Mouse (Mus musculus) fat pad, adult 2 months (tissue): ENCODE measurements around the gene Lrig1.
A peak's percentile ranks its signal among the peaks of the same experiment; 100 is the strongest.

Experiments
- DNase-seq: peaks from one replicate; pipeline ENCODE4 v3.0.0-alpha.2; 2011; ENCODE audit warnings: low read depth, low spot score; ENCODE audit errors: extremely low read depth

Gene Lrig1

DNA sequence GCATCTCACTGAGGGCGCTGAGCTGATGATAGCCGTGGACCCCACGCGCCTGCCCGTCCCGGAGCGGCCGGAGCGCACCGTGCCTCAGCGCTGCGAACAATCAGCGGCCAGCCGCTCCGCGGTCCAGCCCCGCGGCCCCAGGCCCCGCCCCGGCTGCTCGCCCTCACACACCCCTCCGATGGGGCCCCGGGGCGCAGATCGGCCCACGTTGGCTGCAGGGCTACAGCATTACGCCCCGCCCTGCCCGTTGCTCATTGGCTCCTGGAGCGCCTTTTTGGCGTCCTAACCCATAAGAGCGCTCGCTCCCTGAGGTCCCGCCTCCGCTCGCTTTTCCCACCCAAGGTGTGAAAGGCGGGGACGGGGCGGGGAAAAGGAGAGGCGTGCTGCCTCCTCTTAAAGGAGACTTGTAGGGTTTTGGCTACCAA lies at the start of gene Lrig1:
TSS of gene Lrig1 (minus strand) at position 92 of the 425 bp plus-strand sequence.
- peak; percentile 82 for DNase-seq

DNA sequence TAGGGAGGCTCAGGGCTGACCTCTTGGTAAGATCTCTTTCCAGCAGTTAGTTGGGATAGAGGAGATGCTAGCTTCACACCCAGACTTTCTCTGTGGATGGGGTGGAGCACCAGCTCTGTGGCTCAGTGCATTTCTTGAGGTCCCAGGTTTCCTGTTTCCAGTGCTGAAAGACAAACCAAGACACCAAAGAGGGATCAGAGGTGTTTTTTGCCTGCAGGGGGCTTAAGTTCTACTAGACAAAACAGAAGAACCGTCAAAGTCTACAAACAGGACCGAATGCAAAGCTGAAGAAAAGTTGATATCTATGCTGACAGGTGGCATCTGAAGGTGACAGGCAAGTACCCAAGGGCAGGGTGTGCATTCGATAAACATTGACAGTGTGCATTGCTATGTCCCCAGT lies 49.7 kb upstream of the Lrig1 start:
- DNase-seq, result no peak

DNA sequence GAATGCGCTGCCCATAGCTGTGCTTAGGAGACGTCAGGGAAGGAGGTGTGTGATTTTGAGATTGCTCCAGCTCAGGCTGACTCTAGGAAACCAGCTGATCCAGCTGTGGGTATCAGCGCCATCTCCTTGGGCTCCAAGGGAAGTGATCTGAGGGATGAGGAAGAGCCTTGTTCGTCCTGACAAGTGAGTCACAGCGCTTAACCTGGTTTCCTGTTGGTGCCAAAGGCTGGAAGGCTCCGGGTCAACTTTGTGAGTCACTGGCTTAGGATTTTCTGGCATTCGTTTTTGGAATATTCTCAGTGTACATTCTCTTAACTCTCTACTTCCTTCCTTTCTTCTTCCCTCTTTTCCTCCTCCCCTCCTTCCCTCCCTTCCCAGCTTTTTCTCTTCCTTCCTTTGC lies 48.4 kb upstream of the Lrig1 start:
- peak; percentile 55 for DNase-seq

DNA sequence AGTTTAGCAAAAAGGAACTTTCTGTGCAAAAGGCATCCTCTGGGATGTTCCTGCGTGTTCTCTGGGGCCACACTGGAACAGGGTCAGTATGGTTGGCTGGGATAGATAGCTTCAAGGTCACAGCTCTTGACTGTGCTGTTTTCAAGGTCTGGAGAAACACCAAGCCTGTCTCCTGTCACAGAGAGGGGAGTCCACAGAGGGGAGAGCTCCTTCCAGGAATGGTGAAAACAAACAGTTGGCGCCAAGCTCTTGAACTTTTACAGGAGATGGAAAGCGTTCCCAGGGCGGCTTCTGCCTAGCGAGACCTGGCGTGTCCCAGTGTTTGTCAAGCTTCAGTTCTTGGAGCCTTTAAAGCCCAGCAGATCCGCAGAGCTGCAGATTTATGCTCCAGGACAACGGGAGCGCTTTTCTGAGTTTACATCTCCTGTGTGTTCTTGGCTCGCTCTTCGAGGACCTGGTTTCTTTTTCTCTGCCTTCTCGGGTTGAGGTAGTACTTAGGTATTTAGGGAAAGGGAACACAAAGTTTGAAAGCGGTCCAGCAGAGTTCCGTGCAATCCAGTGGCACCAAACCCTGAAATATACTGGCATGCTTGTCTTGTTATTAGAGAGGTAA lies 40.3 kb upstream of the Lrig1 start:
- DNase-seq, result no peak

DNA sequence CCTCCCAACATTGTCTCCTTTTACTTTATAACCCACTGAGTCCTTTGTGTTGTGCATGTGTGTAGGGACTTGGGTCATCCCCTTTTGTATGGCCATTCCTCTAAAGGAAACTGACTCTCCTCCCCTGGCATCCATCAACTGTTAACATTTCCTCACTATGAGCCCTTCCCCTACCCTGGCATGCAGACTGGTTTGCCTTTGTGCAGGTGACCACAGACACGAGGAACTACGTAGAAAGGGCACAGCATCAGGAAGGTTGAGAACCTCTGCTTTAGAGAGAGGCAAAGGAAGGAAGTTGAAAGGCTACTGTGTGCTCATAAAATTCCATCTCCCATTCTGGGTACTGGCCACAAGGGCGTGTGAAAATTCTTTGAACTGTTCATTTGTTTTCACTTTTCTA lies 38.7 kb upstream of the Lrig1 start:
- DNase-seq, result no peak

DNA sequence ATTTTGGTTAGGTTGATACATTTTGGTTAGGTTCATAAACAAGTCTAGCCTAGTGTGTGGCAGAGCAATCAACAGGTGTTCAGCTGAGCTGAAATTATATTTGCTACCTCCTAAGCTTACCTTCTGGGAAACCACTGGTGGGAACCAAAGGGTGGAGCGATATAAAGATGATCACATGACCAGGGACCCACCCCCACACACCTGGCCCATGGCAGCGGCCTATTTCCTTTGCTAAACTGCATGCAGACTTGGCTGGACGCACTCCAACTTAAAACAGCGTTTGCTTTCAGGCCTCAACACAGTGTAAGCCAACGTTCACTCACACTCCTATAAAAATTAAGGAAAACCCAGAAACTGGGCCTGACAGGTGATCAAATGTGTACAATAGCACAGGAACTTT lies 33.9 kb upstream of the Lrig1 start:
- DNase-seq, result no peak

DNA sequence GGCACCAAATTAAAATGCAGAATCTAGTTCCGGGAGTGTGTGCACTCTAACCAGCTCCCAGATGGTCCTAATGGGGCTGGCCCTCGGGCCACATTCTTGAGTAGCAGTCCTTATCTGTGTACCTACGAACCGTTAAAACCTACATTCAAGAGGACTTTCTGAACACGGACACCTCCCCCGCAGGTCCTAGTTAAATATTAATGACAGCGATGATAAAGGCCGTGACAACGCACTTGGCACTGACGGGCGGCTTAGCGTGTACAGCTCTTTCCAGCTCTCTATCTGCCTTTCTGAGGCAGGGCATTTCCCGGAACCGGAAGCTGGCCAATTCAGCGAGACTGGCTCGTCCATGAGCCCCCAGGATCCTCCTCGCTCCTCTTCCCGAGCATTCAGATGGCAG lies 29.9 kb upstream of the Lrig1 start:
- DNase-seq, result no peak

DNA sequence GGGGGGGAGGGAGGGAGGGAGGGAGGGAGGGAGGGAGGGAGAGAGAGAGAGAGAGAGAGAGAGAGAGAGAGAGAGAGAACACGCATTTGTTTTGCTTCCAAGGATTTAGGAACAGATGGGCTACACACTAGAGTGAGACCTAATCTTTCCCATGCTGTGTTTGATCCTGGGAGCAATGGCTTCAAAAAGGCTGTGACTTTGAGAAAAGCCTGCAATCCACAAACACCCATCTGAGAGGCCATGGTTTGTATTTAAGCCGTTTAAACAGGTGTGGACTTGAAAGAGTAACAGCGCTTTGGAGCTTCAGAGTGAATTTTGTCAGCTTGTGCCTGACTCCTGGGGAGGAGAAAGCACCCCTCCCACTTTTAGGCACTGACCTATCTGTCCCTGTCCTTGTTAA lies 29.2 kb upstream of the Lrig1 start:
- DNase-seq, result no peak

DNA sequence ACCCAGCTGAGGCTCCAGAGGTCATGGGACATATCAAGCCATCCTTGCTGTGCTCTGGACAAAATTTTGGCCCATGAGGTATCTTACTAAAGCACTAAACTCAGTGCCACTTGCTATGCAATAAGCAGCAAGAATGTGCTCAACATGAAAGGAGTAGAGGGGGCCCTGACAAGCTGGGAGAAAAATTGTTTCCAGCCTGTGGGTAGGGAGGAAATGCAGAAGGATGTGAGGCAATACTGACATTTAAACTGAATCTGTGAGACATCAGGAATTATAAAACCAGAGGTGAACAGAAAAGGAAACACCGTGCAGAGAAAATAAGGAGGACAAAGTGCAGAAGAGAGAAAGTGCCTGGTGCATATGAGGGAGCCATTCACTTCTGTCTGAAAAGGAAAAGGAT lies 24.7 kb upstream of the Lrig1 start:
- DNase-seq, result no peak

DNA sequence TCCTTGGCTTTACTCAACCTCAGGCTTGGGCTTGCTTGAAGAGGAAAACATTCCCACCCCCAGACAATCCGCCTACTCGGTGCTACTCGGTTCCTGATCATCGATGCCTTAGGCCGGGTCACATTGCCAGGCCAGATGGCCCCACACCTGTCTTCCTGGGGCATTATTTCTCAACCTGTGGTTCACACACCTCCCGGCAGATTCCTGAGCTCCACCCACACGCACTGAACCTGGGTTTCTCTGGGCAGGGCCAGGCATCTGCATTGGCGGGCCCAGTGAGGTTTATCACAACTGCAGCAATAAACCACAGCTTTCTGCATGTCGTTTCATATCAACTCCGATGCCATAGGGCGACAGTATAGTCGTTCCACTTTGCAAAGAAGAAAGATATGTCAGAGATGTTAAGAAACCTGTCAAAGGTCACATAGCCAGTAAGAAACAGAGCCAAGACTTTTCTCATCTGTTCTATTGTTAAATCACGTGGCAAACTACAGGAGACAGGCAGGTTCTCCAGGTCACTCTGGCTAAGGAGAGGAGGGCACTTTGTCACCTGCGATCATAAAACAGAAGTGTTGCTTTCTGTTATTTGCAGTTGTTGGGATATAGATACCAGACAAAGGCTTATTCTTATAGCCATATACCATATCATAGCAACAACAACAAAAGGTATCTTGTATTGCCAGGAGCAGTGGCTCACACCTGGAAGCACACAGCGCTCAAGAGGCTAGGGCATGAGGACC lies 18.8 kb upstream of the Lrig1 start:
- DNase-seq, result peak; percentile 84

DNA sequence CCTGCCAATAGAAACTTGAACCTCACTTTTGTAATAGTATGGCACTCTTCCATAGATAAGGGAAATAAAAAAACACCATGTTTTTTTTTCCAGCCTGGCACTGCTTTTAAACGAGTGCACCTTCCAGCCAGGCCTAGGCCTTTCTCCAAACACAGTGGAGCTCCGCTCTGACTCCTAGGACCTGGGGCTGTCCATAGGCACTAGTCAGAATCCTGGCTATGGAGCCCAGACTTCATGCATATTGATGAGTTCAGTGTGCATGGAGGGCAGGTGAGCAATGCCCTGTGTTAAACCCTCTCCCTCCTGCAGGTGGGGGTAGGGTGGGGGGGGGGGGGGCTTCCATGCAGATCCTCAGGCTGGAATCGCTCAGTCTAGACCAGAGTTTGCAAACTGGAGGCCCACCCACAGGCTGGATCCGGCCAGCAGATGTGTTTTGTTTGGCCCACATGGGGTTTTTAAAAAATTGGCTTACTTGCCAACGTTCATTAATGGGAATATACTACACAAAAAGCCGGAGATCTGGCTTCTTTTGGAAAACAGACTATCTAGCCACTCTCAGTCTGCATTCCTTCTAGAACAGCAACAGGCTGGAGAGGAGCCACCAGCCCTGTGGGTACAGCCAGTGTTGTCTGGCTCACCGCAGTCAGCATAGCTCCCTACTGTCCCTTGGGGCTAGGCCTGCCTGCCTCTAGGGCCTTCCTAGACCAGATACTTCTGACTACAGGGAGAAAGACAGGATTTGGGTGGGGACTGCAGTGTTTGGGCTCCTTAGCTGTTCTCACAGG lies 17.9 kb upstream of the Lrig1 start:
- peak; percentile 80 for DNase-seq

DNA sequence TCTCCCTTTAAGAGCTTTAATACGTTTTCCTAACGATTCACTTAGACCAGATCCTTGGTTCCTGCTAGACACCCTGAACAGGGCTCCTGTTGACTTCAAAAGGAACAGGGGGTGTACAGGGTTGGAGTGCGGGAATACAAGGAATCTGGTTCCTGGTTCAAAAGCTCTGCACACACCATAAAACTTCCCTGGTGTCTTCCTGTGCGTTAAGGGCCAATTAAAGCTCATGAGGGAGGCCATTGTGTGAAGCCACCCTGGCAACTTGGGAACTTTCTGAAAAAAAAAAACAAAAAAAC lies 15.6 kb upstream of the Lrig1 start:
- DNase-seq, result no peak

DNA sequence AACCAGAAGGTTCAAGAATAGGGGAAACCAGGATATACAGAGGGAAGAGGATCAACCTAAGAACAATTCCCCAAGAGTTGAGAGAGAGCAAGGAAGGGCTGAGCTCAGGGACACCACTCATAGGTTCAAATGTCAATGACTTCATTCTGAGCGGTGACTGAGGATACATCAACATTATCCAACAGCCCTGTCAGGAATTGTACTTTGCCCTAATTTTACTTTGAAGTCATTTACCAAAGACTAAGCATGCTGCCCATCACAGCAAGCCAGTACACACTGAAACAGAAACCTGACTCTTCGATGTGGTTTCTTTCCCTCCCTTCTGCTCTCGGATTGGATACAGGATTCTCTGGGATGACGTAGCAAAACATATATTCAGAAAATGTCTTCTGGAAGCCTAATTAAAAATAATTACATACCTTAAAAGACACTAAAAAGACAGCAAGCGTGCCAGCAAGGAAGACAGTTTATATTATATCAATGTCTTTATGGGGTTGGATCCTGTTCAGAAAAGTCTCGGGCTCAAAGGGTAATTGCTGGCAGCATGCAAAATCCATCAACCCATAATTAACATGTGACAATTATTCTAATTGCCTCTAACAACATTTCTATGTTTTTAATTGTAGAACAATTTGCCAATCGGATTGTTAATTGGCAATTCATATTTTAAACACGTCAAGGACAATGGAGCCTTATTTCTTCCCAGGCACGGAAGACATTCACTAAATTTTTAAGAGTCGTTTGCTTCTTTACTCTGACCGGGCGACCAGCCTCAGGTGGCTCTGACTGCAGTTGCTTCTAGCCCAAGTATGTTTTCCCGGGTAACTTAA lies 15.1 kb upstream of the Lrig1 start:
- DNase-seq, result no peak

DNA sequence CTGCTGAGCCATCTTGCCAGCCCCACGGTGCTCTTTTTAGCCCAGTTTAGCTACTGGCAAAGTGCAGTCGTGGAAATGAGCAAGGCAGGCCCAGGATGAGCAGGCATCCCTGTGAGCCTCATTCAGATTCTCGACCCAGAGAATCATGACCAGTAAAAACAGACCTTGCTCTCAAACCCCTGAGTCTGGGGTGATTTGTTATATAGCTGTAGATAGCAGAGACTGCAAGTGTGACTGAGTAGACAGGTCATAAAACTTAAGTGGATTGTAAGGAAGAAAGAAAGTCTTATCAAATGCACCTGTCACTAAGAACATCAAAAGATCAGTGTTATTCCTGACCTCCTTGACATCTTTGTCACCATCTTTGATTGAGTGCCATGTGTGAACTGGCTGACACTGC lies 9.9 kb upstream of the Lrig1 start:
- no peak for DNase-seq

DNA sequence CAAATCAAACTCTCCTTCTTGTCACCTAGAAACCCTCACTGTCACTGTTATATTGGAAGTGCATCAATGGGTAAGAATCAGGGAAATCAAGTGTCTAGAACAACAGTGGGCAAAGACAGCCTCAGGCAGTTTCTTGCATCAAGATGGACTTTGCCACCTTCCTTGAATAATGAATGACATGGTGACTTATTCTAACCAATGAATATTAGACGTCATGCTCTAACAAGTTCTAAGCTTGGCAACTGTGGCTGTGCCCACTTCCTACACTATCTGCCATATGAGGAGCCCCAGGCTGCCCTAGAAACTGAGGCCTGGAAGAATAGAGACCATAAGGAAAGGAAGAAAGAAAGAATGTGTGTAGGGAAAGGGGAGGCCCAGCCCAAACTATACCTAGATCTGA lies 9.2 kb upstream of the Lrig1 start:
- no peak for DNase-seq

DNA sequence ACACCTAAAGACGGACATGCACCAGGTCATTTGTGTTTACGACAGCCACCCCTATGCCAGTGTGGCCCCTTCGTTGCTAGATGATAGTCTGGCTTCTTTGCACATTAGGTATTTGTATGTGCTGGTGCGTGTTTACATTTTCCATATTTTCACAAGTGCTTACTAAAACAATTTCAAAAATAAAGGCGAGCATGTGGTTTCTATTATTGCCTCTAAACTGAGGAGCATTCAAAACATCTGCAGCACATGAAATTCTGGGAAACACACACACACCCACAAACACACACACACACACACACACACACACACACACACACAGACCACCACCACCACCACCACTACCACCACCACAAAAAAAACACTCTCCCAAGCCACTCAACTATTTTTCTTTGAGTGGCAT lies 7.3 kb upstream of the Lrig1 start:
- no peak for DNase-seq

DNA sequence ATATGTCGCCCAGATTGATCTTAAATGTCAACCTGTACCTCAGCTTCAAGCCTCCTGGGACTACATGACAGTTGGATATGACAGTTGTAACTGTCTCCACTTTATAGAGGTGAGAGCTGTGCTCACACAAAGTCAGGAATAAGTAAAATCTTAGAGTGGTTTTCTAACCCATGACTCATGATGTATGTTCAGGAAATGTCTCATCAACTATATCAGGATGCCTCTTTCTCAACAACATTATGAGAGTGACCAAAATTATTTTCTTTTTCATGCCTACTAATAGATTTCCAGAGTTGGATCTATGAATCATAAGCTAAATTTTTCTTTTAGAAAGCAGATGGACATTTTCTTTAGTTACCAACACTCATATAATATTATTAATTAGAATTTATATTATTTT lies 6.0 kb upstream of the Lrig1 start:
- DNase-seq, result no peak

DNA sequence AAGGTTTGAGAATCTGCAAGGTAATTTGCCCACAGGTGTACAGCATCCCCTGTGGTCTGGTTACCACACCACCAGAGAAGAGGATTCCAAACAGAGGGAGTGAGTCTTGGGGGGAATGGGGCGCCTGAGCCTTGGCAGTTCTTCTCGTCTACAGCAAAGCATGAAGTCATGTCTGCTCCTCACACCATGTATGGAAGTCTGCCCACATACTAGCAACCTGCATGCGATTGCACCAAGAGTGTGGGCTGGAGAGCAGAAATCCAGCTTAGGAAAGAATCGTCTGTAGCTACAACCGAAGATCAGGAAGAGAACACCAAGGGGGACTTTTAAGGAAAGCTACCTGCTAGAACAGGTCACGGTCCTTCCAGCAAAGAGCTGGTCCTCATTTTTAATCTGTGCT lies 3.0 kb upstream of the Lrig1 start:
- DNase-seq, result no peak

DNA sequence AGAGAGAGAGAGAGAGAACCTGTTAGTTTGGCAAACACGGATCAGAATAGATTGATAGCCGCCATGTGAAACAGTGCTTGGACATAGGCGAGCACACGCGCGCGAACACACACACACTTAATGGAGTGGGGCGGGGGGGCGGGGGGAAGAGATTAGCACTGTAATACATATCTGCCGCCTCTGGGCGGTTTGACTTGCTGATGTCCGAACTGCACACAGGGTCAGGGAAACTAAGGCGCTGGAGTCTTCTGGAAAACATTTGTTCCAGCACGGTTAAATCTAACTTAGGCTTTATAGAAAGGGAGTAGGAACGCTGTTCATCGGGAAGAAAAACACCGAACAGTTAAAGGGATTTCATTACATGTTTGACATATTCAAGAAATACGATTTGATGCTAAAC lies 1.1 kb upstream of the Lrig1 start:
- DNase-seq, result no peak

DNA sequence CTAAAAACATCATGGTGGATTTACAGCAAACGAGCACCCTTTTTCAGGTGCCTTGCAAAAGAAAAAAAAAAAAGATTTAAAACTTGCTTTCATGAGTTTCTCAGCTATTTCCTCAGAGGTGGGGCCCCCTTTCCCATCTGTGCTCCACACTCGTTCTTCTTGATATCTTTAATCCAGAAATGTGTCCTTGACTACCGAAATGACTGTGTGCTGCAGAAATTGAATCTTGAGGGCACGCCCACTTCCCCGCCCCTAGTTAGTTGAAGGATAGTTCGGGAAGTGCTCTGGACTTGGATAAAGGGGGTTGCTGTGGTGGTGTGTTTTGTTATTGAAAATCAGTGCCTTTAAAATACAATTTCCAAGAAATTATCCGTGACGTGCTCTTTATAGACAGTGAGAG lies 654 bp upstream of the Lrig1 start:
- DNase-seq, result no peak

DNA sequence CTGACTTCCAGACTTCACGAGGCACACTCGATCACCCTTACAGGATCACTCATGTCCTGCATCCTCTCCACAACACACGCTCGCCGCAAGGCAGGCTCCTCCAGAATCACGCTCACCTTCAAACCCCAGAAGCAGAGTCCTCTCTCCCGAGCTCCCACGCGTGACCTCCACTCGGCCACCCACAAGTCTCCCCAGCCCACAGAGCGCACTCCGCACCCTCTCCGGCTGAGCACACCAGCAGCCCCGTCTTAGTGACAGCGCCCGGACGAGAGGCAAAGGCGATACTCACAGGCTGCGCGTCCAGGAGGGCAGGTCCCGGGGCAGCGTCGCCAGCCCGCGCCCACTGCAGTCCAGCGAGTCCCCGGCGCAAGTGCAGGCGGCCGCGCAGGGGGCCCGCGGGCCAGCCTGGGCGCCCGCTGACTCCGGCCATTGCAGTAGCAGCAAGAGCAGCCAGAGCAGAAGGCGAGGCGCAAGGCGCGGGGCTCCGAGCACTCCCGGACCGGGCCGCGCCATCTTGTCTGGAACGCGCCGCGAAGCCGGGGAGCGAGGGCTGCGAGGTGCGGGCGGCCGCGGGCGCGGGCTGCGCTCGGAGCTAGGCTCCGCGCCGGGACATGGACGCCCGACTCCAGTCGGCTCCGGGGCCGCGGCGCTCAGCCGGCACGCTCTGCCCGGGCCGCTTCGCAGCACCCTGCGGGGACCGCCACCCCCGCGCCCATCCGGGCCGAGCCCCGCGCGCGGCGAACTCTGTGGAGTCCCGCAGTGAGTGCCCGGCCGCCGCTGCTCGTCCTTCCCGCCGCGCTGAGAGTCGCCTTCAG lies 578 bp downstream of the Lrig1 start:
- DNase-seq, result no peak
